Mouse (Mus musculus) midbrain, embryonic 10.5 days (tissue): Measurements from ENCODE around the gene Zcchc7. TPM values are rescaled to one million over a fixed set of nuclear protein-coding genes. Genes with fewer than 3 reads are reported as not detected.

Experiments used
- DNase-seq: peaks from one replicate; pipeline ENCODE4 v3.0.0-alpha.2; 2017; ENCODE audit warnings: low spot score
- H3K27ac ChIP-seq: fragments of 300-500 bp; sonication (generic); replicated peaks from 2 replicates; pipeline ENCODE4 v1.5.1; 2016; ENCODE audit warnings: mild to moderate bottlenecking
- H3K27me3 ChIP-seq: fragments of 300-500 bp; sonication (generic); 2 replicates; pipeline ENCODE4 v1.6.1; 2016; ENCODE audit warnings: low read depth, mild to moderate bottlenecking; ENCODE audit not compliant: poor library complexity, severe bottlenecking
- H3K36me3 ChIP-seq: fragments of 300-500 bp; sonication (generic); 2 replicates; pipeline ENCODE4 v1.6.1; 2016; ENCODE audit warnings: mild to moderate bottlenecking, moderate library complexity
- H3K4me1 ChIP-seq: fragments of 300-500 bp; sonication (generic); 2 replicates; pipeline ENCODE4 v1.6.1; 2016
- H3K4me3 ChIP-seq: fragments of 300-500 bp; sonication (generic); 2 replicates; pipeline ENCODE4 v1.5.1; 2016; ENCODE audit warnings: mild to moderate bottlenecking, moderate library complexity
- H3K9me3 ChIP-seq: fragments of 300-500 bp; sonication (generic); replicated peaks from 2 replicates; pipeline ENCODE4 v1.6.1; 2016; ENCODE audit warnings: mild to moderate bottlenecking
- WGBS: fragments of 180-500 bp; shearing (Covaris S2); methylation state at CpG from one replicate; pipeline ENCODE4 v1.1.7; 2016; 5-methylcytosine and 5-hydroxymethylcytosine counted together
- polyA plus RNA-seq: library from polyadenylated mRNA; unstranded; fragments of >200 nt; fragmentation: Nextera tagmentation; extraction: Ambion mirVana; gene quantifications from 2 replicates; pipeline ENCODE4 v1.2.1, GENCODE M21; 2016

Zcchc7 gene
- polyA plus RNA-seq, 1 experiment from 2014 or later = 22.4 TPM

DNA sequence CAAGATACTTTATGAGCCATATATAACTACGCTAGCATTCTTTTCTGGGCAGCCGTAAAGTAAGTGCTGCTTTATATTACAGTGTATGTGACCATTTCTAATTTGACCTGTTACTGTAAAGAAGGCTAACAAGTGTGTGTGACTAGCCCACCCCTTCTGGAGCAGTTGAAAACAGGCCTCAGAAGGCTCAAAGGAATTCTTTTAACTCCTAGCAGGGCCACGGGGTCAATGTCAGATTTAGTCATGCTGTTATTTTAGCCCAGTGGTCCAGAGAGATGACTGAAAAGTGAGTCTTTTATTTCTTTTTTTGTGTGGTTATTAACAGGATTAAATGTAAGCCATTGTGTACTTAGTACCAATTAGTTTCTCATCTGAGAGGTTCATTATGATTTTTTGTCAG lies 22.6 kb downstream of the Zcchc7 start:
- no peaks in the 10 kb centered on the region for H3K36me3 ChIP-seq
- H3K9me3 ChIP-seq = no peaks in the 10 kb centered on the region

DNA sequence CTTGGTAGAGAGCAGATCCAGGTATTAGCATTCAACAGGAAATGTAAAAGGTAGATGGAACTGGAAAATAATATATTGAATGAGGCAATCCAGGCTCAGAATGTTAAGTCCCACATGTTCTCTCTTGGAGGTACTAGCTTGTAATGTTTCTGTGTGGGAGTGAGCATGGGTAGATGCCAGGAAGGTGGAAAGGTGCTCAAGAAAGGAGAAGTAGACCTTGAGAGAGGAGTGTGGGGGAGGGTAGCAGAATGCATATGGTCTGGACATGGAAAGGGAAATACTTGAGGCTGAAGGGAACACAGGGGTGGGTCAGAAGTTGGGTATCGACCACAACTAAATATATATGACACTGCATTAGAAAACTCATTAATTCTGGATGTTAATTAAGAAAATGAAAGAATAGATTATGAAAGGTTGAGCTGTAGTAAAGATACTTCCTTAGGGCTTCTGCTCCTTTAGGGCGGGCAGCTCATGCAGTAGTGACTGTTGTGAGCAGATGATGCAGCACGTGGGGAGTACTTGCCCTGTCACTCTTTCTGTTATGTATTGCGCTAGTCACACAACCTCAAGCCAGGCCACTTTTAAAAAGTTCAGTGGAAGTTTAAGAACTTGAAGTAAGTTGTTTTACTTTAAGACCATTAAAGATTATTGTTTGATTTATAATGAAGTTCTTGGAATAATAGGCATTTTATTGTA lies 24.9 kb downstream of the Zcchc7 start:
- no peak overlapping the region for H3K4me3 ChIP-seq
- no peak for DNase-seq
- no peak overlapping the region for H3K27ac ChIP-seq
- H3K36me3 ChIP-seq = no peaks in the 10 kb centered on the region
- no peaks in the 10 kb centered on the region for H3K27me3 ChIP-seq
- H3K9me3 ChIP-seq = no peaks in the 10 kb centered on the region
- 56% methylated on average over 4 of the region's 4 CpGs for WGBS
- H3K4me1 ChIP-seq = peaks cover 50% of the 10 kb centered on the region

More for the DNA sequence above, 22.6 kb downstream of the Zcchc7 start:
- peaks cover 62% of the 10 kb centered on the region for H3K4me1 ChIP-seq
- no peaks in the 10 kb centered on the region for H3K27me3 ChIP-seq
- H3K4me3 ChIP-seq = no peak overlapping the region
- no peak overlapping the region for H3K27ac ChIP-seq
- DNase-seq = peak; percentile 15
- 52% methylated on average over 3 of the region's 3 CpGs for WGBS

DNA sequence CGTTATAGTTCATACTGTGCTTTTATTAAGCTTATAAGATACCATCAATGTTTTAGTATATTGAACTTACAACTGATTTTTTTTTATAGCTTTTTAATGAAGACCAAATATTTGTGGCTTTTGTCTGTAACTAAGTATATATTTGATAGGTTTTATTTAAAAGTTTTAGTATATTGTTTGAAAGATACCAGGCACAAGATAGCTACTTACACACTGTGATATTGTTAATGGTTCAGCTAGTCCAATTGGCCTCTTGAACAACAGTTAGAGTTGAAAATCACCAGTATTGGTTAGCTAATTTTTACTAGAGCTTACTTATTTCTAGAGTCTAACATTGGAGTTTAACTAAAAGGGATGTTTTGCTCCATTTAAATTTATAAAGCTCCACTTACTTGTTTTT lies 25.8 kb downstream of the Zcchc7 start:
- no peaks in the 10 kb centered on the region for H3K9me3 ChIP-seq
- 86% methylated on average over 1 of the region's 1 CpGs for WGBS
- no peak overlapping the region for H3K27ac ChIP-seq
- H3K4me3 ChIP-seq = no peak overlapping the region
- H3K4me1 ChIP-seq = peaks cover 46% of the 10 kb centered on the region
- no peak for DNase-seq
- H3K27me3 ChIP-seq = no peaks in the 10 kb centered on the region
- no peaks in the 10 kb centered on the region for H3K36me3 ChIP-seq

DNA sequence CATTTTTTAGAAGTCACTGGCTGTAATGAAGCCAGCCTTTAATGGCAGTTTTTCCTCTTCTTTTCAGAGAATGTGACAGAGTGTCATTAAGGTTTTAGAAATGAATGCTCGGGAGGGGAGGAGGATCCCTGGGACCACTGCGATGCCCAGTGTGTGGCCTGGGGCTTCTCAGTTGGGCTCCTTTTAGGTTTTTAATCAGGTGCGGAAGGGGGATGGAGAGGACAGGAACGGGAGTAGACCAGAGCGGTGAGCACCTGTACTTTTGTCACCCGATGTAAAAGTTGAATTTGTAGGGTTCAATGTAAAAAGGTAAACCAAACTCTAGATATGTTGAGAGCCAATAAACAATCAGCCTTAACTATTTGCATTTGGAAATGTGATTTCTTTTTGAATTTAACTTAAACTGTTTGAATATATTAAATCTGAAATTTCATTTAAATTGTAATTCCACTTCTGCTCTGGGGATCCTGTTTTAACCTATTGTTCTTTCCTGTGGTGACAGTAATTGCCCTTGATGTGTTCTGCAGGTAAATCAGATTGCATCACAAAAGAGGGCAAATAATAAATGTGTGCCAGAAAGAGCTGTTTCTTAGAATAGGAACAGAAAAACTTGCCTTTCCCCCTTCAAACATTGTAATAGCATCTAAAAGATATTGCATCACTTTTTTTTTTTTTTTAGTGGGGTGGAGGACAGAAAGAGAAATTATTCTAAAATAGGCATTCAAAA lies 28.1 kb downstream of the Zcchc7 start:
- 9% methylated on average over 6 of the region's 6 CpGs for WGBS
- Histone ChIP-seq H3K27me3 (no peaks in the 10 kb centered on the region), H3K36me3 (no peaks in the 10 kb centered on the region), H3K4me1 (peaks cover 24% of the 10 kb centered on the region), H3K27ac (peak overlapping the region; percentile 59), H3K9me3 (no peaks in the 10 kb centered on the region), H3K4me3 (no peak overlapping the region)
- no peak for DNase-seq

DNA sequence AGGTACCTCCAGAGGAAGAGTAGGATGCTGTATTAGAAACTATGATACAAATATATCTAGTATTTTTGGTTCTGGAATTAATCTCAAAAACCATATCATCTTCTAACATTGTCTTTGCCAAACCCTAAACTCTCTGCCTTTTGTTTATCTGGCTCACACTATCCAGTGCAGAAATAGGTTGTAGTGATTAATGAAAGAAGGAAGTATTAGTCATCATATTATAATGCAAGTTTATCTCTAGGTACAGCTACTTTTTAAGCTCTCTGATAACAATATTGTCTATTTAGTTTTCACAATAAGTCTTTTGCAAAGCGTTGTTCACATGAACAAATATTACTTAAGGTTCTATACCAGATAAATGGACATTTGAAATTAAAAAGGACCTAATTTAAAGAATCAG lies 57.2 kb downstream of the Zcchc7 start:
- Histone ChIP-seq H3K27me3 (no peaks in the 10 kb centered on the region; the same call in 1 of the 2 replicates), H3K36me3 (no peaks in the 10 kb centered on the region), H3K9me3 (no peaks in the 10 kb centered on the region), H3K4me1 (peaks cover 34% of the 10 kb centered on the region), H3K4me3 (no peak overlapping the region), H3K27ac (no peak overlapping the region)
- DNase-seq = no peak
- 93% methylated on average over 1 of the region's 1 CpGs for WGBS

DNA sequence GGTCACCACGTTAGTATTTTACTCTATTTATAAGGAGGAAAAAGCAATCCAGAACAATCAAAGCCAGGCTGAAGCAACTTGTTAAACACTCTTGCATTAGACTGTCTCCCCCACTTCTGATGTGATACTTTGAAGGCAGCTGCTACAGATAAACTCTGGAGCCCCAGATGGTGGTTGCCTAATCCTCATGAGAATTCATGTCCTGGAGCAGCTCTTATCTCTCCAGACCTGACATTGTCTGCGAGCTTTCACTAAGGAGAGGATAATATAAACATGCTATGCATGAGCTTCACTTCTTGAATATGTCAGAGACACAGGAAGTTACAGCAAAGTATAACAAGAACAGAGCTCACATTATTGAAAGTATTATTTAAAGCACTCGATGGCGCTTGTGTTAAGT lies 58.1 kb downstream of the Zcchc7 start:
- no peak overlapping the region for H3K27ac ChIP-seq
- H3K9me3 ChIP-seq = no peaks in the 10 kb centered on the region
- 59% methylated on average over 4 of the region's 4 CpGs for WGBS
- DNase-seq = peak; percentile 17
- no peak overlapping the region for H3K4me3 ChIP-seq
- H3K27me3 ChIP-seq = no peaks in the 10 kb centered on the region; the same call in 1 of the 2 replicates
- peaks cover 25% of the 10 kb centered on the region for H3K4me1 ChIP-seq
- H3K36me3 ChIP-seq = no peaks in the 10 kb centered on the region

DNA sequence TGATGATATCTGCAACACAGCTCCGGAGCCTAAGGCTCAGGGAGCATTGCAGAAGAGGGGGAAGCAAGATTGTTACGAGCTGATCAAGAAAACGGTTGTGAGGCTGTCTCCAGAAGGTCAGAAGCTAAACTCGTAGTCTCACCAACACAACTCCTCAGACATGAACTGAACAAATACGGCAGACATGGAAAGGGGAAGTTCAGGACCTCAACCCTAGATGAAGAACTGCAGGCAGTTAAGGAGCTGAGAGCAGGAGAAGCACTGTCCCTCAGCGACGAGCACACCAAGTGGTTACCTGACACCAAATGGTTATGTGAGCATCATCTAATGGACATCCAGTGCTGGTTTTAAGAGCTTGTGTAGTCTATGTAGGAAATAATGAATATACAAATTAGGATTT lies 60.9 kb downstream of the Zcchc7 start:
- WGBS = 83% methylated on average over 7 of the region's 7 CpGs
- Histone ChIP-seq H3K9me3 (no peaks in the 10 kb centered on the region), H3K4me3 (no peak overlapping the region), H3K27ac (no peak overlapping the region), H3K36me3 (no peaks in the 10 kb centered on the region), H3K27me3 (no peaks in the 10 kb centered on the region), H3K4me1 (peaks cover 18% of the 10 kb centered on the region)
- DNase-seq = no peak

DNA sequence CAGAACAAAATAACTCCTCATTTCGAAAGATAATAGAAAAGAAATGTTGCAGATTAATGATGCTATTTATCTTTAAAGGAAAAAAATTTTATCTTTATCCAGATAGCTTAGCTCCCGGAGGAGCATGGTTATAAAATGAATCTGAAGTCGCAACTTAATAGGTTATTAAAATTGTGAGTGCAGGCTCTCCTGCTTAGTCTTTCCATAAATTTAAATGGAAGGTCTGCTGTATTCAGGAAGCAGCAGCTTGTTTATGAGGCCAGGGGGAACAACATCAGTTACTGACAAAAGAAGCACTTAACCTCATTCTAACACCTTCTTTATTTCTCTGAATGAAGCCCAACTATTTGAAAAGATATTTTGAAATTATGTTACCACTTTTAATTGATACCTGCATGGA lies 74.9 kb downstream of the Zcchc7 start:
- Histone ChIP-seq H3K36me3 (no peaks in the 10 kb centered on the region), H3K27me3 (no peaks in the 10 kb centered on the region), H3K4me3 (no peak overlapping the region), H3K4me1 (no peaks in the 10 kb centered on the region), H3K9me3 (no peaks in the 10 kb centered on the region), H3K27ac (no peak overlapping the region)
- 93% methylated on average over 3 of the region's 3 CpGs for WGBS
- no peak for DNase-seq

DNA sequence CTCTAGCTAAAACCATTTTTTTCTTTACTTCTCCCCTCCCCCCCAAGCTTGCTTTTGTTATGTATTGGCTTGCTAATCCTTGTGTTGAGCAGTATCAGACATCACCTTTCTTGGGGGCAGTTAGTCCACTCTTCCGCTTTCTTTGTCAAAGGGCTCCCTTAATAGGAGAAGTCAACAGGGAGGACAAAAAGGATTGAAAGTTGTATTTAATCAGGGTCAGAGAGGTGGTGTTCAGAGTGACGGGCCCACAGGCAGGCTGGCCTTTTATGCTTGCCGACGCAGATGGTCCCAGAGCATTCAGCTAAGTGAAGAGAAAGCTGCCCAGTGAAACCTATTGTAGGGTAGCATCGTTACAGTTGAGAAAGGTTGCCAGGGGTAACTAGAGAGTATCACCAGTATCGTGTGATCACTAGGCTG lies 96.2 kb downstream of the Zcchc7 start:
- 10% methylated on average over 6 of the region's 6 CpGs for WGBS
- Histone ChIP-seq H3K36me3 (no peaks in the 10 kb centered on the region), H3K27me3 (peaks cover 88% of the 10 kb centered on the region), H3K4me1 (peaks cover 24% of the 10 kb centered on the region), H3K9me3 (peaks cover 8% of the 10 kb centered on the region; the same call in 1 of the 2 replicates), H3K4me3 (no peak overlapping the region), H3K27ac (no peak overlapping the region)
- peak; percentile 94 for DNase-seq

DNA sequence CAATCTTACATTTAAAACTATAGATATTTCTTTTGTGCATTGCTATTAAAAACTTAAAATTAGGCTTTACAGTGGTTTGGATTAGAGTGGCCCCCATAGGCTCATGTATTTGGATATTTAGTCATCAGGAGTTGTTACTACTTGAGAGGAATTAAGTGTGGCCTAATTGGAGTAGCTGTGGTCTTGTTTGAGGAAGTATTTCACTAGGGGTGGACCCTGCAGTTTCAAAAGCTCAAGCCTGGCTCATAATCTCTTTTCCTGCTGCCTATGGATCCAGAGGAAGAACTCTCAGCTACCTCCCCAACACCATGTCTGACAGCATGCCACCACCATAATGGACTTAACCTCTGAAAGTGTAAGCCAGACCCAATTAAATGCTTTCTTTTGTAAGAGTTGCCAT lies 115.9 kb downstream of the Zcchc7 start:
- Histone ChIP-seq H3K27me3 (no peaks in the 10 kb centered on the region), H3K9me3 (no peaks in the 10 kb centered on the region), H3K4me1 (no peaks in the 10 kb centered on the region), H3K36me3 (no peaks in the 10 kb centered on the region), H3K4me3 (no peak overlapping the region), H3K27ac (no peak overlapping the region)
- DNase-seq = no peak

DNA sequence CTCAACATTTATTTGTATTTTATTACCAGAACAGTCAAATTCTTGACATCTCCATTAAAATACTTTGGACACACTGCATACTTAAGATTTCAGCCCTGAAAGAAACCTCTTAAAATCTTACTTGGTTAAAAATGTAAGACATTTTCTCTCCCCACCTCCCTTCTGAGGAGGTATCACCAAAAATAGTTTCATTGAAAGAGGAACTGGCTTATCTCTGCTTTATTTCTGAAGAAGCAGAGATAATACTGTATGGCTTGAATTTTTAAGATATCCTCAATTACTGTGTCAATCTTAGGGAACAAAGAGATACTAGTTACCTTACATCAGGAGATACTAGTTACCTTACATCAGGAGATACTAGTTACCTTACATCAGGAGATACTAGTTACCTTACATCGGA lies 116.4 kb downstream of the Zcchc7 start:
- H3K4me1 ChIP-seq = no peaks in the 10 kb centered on the region
- H3K27ac ChIP-seq = no peak overlapping the region
- no peaks in the 10 kb centered on the region for H3K9me3 ChIP-seq
- H3K4me3 ChIP-seq = no peak overlapping the region
- DNase-seq = no peak
- WGBS = 96% methylated on average over 1 of the region's 1 CpGs
- no peaks in the 10 kb centered on the region for H3K36me3 ChIP-seq
- H3K27me3 ChIP-seq = no peaks in the 10 kb centered on the region

DNA sequence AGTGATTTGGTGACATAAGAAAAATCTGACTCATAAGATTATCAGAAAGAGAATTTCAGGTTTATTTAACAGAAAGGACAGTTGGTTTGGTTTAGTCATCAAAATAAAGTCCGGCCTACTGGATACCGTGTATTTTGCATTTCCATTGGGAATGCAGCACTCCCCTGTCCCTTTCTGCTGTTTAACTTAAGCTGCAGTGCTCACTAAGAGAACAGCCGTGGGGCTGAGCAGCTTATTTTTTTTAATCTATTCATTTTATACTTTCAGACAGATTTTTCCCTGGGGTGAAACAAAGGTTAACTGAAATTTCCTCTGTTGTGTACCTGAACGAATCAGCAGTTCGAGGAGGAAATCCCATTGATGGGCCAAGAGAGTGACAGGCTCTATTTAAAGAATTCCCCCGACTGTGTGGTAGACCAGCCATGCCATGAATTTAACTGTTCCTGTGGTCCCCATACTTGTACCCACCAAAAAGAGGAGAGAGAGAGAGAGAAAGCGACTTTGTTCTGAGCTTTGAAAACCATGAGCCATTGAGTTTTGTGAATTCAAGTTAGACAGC lies 124.5 kb downstream of the Zcchc7 start:
- H3K4me3 ChIP-seq = no peak overlapping the region
- H3K27ac ChIP-seq = peak overlapping the region; percentile 46; the same call in 1 of the 2 replicates
- H3K36me3 ChIP-seq = no peaks in the 10 kb centered on the region
- 18% methylated on average over 7 of the region's 7 CpGs for WGBS
- peak; percentile 35 for DNase-seq
- H3K27me3 ChIP-seq = no peaks in the 10 kb centered on the region; the same call in 1 of the 2 replicates
- H3K9me3 ChIP-seq = no peaks in the 10 kb centered on the region
- H3K4me1 ChIP-seq = peaks cover 31% of the 10 kb centered on the region

DNA sequence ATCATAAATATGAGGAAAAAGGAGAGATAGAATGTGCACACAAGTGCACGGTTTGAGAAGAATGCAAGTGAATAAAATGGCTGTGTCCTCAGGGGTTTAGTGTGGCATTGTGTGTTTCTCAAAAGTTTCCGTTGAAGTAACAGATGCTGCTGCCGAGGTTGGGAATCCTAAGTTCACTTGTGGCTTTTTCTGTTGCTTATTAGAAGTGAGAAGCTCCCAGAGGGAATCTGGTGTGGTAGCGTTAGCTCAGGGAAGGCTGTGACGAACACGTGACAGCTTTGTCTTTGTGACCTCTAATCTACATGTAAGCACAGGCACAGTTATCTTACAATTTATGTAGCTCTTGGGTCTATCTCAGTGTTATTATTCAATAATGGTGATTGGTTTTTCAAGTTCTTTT lies 130.5 kb downstream of the Zcchc7 start:
- Histone ChIP-seq H3K27ac (no peak overlapping the region), H3K4me1 (peaks cover 9% of the 10 kb centered on the region), H3K27me3 (no peaks in the 10 kb centered on the region; the same call in 1 of the 2 replicates), H3K36me3 (no peaks in the 10 kb centered on the region), H3K4me3 (no peak overlapping the region), H3K9me3 (no peaks in the 10 kb centered on the region)
- no peak for DNase-seq
- 81% methylated on average over 6 of the region's 6 CpGs for WGBS
